Mouse (Mus musculus): ENCODE data around the gene Ppp2r3c. TPM values are rescaled to one million over a fixed set of nuclear protein-coding genes. Genes with fewer than 3 reads are reported as not detected.
"Not testable (repeated sequence)": the region's sequence is repeated elsewhere in the genome, so short reads cannot be mapped to it uniquely, and the experiment has no call there.

Gene Ppp2r3c
- polyA plus RNA-seq (2016; fragmentation: Nextera tagmentation; extraction: Ambion mirVana): 26.2 and 29.5 TPM in 2 replicates

DNA sequence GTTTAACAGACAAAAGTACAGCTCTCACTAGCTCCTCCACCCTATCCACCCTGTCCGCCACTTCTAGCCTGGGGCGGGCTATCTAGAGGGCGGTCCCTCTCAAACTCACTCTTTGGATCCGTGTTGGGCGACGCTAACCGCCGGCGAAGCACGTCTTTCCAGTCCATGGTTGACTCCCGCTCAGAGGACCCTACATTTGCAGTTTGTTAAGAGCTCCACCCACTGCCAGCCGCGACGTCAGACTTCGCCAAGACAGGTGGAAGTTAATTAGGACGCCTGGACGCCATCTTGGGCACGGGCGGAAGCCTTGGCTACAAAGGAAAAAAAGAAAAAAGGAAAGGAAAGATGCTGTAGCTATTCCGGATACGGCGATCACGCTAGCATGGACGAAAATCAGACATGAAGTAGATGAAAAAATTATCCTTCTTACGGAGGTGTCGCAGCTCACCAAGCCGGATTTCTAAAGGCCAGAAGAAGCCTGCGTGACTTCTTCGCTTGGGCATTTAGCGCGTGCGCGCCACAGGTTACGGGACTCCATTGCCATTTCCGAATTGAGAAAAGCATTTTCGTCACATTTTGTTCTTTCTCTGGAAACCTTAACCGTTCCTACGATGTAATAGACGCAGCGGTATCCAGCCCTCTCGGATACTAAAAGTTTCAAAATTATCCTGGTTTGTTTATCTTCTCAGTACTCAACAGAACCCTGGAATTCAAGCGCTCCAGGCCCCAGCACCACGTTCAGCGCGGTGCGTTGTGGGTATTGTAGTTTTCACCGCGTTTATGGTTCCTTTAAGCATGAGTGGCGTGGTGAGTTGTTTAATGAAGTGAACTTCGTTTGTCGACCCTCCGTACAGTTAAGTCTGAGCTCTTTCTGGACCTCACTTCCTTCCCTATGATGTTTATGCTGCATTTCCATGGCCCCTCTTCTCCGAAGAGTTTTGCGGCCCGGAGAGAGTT lies at the start of gene Ppp2r3c:
Gene Ppp2r3c, minus strand, starts transcription at position 514 of the 957 bp plus-strand sequence.
- Histone ChIP-seq H3K4me2 (replicated peaks) (peak within 1 kb of the TSS; percentile 65), H3K9me3 (replicated peaks) (no peaks in the 10 kb centered on the region), H3K4me3 (peak within 1 kb of the TSS; percentile 59), H3K4me1 (peaks cover 28% of the 10 kb centered on the region), H3K27ac (peak within 1 kb of the TSS; percentile 84), H3K36me3 (peaks cover 23% of the 10 kb centered on the region), H3K9ac (peak within 1 kb of the TSS; percentile 70), H3K27me3 (no peaks in the 10 kb centered on the region)
- ATAC-seq (ENCODE audit: low FRiP score): peak; percentile 94
- WGBS: under 1% methylated on average over 55 of the region's 55 CpGs

GRCm38 (mm10) chr12:55344583-55344982 lies 41.8 kb upstream of the Ppp2r3c start:
- no peak overlapping the region for H3K9ac ChIP-seq
- no peak overlapping the region for H3K27ac ChIP-seq
- no peaks in the 10 kb centered on the region for H3K4me1 ChIP-seq
- H3K4me3 ChIP-seq: no peak overlapping the region
- no peaks in the 10 kb centered on the region for H3K27me3 ChIP-seq
- 88% methylated on average over 13 of the region's 13 CpGs for whole genome bisulfite sequencing
- no peaks in the 10 kb centered on the region for H3K9me3 ChIP-seq (replicated peaks)
- no peak for ATAC-seq (ENCODE audit: low FRiP score)
- no peaks in the 10 kb centered on the region for H3K36me3 ChIP-seq
- H3K4me2 ChIP-seq (replicated peaks): no peak overlapping the region

- Histone ChIP-seq H3K27me3 (no peaks in the 10 kb centered on the region), H3K4me2 (replicated peaks) (no peak overlapping the region), H3K9ac (no peak overlapping the region), H3K9me3 (replicated peaks) (no peaks in the 10 kb centered on the region), H3K36me3 (no peaks in the 10 kb centered on the region), H3K4me3 (no peak overlapping the region), H3K4me1 (no peaks in the 10 kb centered on the region), H3K27ac (no peak overlapping the region)
- 89% methylated on average over 11 of the region's 11 CpGs for WGBS
- ATAC-seq (ENCODE audit: low FRiP score): no peak
Observed at GRCm38 (mm10) chr12:55343998-55344397, 41.2 kb upstream of the Ppp2r3c start.

GRCm38 (mm10) chr12:55343045-55343444 lies 40.2 kb upstream of the Ppp2r3c start:
- H3K4me3 ChIP-seq; H3K9me3 ChIP-seq (replicated peaks); H3K4me2 ChIP-seq (replicated peaks); ATAC-seq (ENCODE audit: low FRiP score); H3K9ac ChIP-seq; H3K27me3 ChIP-seq; H3K36me3 ChIP-seq; H3K27ac ChIP-seq; H3K4me1 ChIP-seq: not testable (repeated sequence)
- WGBS: 79% methylated on average over 1 of the region's 1 CpGs

GRCm38 (mm10) chr12:55338490-55338889 lies 35.7 kb upstream of the Ppp2r3c start:
- not testable (repeated sequence) for H3K4me2 ChIP-seq (replicated peaks); H3K9me3 ChIP-seq (replicated peaks); H3K27ac ChIP-seq; ATAC-seq (ENCODE audit: low FRiP score); H3K36me3 ChIP-seq; H3K4me1 ChIP-seq; H3K9ac ChIP-seq; H3K4me3 ChIP-seq; H3K27me3 ChIP-seq
- WGBS: 92% methylated on average over 1 of the region's 2 CpGs

DNA sequence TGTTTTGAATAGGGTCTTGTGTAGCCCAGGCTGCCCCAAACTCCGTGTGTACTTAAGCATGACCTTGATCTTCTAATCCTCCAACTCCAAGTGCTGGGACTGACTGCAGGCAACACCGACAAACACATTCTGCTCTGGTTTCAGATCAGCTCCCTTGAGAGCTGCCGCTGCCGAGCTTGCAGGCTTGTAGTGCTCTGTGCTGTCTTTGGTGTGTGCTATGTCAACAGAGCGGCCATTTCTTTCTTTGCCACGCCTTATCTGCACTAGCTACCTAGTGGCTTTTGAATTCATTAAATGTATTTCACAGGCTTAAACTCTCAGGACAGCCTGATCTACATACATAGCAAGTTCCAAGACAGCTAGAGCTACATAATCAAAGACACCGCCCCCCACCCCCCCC lies 30.9 kb upstream of the Ppp2r3c start:
- Histone ChIP-seq H3K9me3 (replicated peaks) (no peaks in the 10 kb centered on the region), H3K9ac (no peak overlapping the region), H3K4me1 (no peaks in the 10 kb centered on the region), H3K27me3 (no peaks in the 10 kb centered on the region), H3K36me3 (no peaks in the 10 kb centered on the region), H3K27ac (no peak overlapping the region), H3K4me2 (replicated peaks) (no peak overlapping the region), H3K4me3 (no peak overlapping the region)
- no peak for ATAC-seq (ENCODE audit: low FRiP score)
- 88% methylated on average over 7 of the region's 7 CpGs for WGBS

DNA sequence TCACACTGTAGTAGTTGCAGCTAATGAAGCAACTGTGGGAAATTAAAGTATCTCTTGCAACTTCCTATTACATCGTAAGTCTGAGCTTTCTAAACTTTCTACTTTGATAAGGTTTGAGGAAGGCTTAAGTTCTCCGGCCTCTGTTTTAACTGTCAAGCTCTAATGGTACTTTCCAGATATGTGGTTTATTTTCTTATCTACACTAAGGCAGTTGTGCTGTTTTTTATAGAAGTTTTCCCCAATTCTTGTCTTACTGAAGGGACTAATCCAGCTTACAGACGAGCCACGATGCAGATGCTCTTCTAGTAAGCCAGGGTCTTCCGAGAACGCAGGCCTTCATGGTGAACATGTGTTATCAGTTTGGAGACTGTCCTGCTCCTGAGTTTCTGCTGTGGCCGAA lies 26.6 kb upstream of the Ppp2r3c start:
- 96% methylated on average over 7 of the region's 7 CpGs for WGBS
- Histone ChIP-seq H3K4me1 (no peaks in the 10 kb centered on the region), H3K36me3 (no peaks in the 10 kb centered on the region), H3K9me3 (replicated peaks) (no peaks in the 10 kb centered on the region), H3K9ac (no peak overlapping the region), H3K27me3 (no peaks in the 10 kb centered on the region), H3K4me3 (no peak overlapping the region), H3K27ac (no peak overlapping the region), H3K4me2 (replicated peaks) (no peak overlapping the region)
- no peak for ATAC-seq (ENCODE audit: low FRiP score)

- Histone ChIP-seq H3K9me3 (replicated peaks) (no peaks in the 10 kb centered on the region), H3K4me3 (no peak overlapping the region), H3K27ac (no peak overlapping the region), H3K9ac (no peak overlapping the region), H3K4me2 (replicated peaks) (no peak overlapping the region), H3K36me3 (no peaks in the 10 kb centered on the region), H3K27me3 (no peaks in the 10 kb centered on the region), H3K4me1 (no peaks in the 10 kb centered on the region)
- ATAC-seq (ENCODE audit: low FRiP score): no peak
- 86% methylated on average over 4 of the region's 4 CpGs for WGBS
Observed at GRCm38 (mm10) chr12:55328784-55329183, 26.0 kb upstream of the Ppp2r3c start.

GRCm38 (mm10) chr12:55325702-55326101 lies 22.9 kb upstream of the Ppp2r3c start:
- Histone ChIP-seq H3K27ac (no peak overlapping the region), H3K9me3 (replicated peaks) (no peaks in the 10 kb centered on the region), H3K4me1 (no peaks in the 10 kb centered on the region), H3K4me2 (replicated peaks) (no peak overlapping the region), H3K4me3 (no peak overlapping the region), H3K9ac (no peak overlapping the region), H3K36me3 (no peaks in the 10 kb centered on the region), H3K27me3 (no peaks in the 10 kb centered on the region)
- WGBS: 94% methylated on average over 7 of the region's 7 CpGs
- no peak for ATAC-seq (ENCODE audit: low FRiP score)

DNA sequence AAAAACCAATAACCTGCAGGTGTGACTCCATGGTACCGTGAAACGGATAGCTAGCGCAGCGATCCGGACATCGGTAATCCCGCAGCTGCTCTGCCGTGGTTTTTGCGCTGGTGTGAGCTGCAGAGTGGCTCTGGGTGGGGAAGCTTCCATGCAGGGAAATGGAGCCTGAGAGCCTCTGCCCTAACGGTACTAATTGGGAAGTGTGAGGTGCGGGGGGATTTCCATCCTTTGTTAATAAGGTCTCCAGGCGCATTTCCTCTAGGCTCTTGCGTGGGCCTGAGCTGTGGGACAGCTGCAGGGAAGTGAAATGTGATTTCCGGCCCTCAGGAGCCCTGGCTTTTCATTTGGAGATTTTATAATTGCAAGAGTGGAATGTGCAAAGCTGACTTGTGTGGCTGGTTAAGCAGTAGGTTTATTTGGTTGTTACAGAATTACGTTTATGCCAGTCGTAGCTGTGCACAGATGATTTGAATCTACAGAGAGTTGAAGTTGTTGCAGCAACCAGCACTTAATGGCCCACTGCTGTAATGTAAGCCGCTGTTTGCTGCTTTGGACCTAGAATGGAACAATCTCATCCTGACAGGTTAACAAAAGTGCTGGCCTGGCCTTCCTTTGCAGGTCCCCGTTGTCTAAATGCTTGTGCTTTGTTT lies 19.0 kb upstream of the Ppp2r3c start:
- Histone ChIP-seq H3K4me1 (no peaks in the 10 kb centered on the region), H3K36me3 (no peaks in the 10 kb centered on the region), H3K27me3 (no peaks in the 10 kb centered on the region), H3K4me2 (replicated peaks) (no peak overlapping the region), H3K4me3 (no peak overlapping the region), H3K9ac (no peak overlapping the region), H3K27ac (peak overlapping the region; percentile 44; the same call in 1 of the 2 replicates), H3K9me3 (replicated peaks) (no peaks in the 10 kb centered on the region)
- 86% methylated on average over 18 of the region's 18 CpGs for WGBS
- no peak for ATAC-seq (ENCODE audit: low FRiP score)

- H3K4me3 ChIP-seq: no peak overlapping the region
- H3K4me2 ChIP-seq (replicated peaks): no peak overlapping the region
- no peak overlapping the region for H3K27ac ChIP-seq
- H3K36me3 ChIP-seq: peaks cover 14% of the 10 kb centered on the region; the same call in 1 of the 2 replicates
- no peak overlapping the region for H3K9ac ChIP-seq
- no peaks in the 10 kb centered on the region for H3K9me3 ChIP-seq (replicated peaks)
- 45% methylated on average over 5 of the region's 5 CpGs for WGBS
- no peaks in the 10 kb centered on the region for H3K27me3 ChIP-seq
- ATAC-seq (ENCODE audit: low FRiP score): no peak
- no peaks in the 10 kb centered on the region for H3K4me1 ChIP-seq
Observed at GRCm38 (mm10) chr12:55315192-55315591, 12.4 kb upstream of the Ppp2r3c start.

DNA sequence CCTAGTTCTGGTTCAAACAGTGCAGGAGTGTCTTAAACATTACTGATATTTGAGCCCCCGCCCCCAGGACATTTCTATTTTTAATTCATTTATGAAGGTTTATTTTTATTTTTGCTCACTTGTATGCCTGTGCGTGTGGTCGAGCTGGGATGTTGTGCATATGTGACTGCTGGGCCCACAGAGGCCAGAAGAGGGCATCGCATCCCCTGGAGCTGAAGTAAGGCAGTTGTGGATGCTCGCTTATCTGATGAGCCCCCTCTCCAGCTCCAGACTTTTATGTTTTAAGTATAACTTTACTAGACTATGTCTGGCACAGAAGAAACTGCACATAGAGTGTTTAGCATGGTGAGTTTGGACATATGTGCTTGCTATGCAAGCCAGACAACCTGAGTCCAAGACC lies 11.1 kb upstream of the Ppp2r3c start:
- Histone ChIP-seq H3K4me1 (no peaks in the 10 kb centered on the region), H3K36me3 (peaks cover 20% of the 10 kb centered on the region), H3K27ac (no peak overlapping the region), H3K27me3 (no peaks in the 10 kb centered on the region), H3K9ac (no peak overlapping the region), H3K4me3 (no peak overlapping the region), H3K9me3 (replicated peaks) (no peaks in the 10 kb centered on the region), H3K4me2 (replicated peaks) (no peak overlapping the region)
- no peak for ATAC-seq (ENCODE audit: low FRiP score)
- 86% methylated on average over 5 of the region's 5 CpGs for WGBS

Measured in hindbrain, embryonic 12.5 days (tissue).